Mouse (Mus musculus) gastrocnemius, postnatal 14 days (tissue): ENCODE measurements around the gene Foxn3. TPM values are rescaled to one million over a fixed set of nuclear protein-coding genes. Genes with fewer than 3 reads are reported as not detected.
A peak's percentile ranks its signal among the peaks of the same experiment; 100 is the strongest.

Experiments used
- DNase-seq: peaks from one replicate; pipeline ENCODE4 v3.0.0; 2021; ENCODE audit warnings: mixed read lengths
- intact Hi-C: fragments of 180-260 bp; cut with DNase I; formaldehyde crosslinking; loops from one replicate; pipeline ENCODE4 v1.15.1; 2025; ENCODE audit warnings: low total_unique reads
- total RNA-seq, 2 experiments: library from RNA; stranded (reverse); gene quantifications; 2 replicates each; pipeline ENCODE4 v1.2.3; 2021

Gene Foxn3
- total RNA-seq, 2 experiments from 2014 or later: 194 TPM

- no peak for DNase-seq
- intact Hi-C loops: no loop called here
These were observed 381.0 kb downstream of the Foxn3 start for GRCm38 (mm10) chr12:99182338-99182737.

DNA sequence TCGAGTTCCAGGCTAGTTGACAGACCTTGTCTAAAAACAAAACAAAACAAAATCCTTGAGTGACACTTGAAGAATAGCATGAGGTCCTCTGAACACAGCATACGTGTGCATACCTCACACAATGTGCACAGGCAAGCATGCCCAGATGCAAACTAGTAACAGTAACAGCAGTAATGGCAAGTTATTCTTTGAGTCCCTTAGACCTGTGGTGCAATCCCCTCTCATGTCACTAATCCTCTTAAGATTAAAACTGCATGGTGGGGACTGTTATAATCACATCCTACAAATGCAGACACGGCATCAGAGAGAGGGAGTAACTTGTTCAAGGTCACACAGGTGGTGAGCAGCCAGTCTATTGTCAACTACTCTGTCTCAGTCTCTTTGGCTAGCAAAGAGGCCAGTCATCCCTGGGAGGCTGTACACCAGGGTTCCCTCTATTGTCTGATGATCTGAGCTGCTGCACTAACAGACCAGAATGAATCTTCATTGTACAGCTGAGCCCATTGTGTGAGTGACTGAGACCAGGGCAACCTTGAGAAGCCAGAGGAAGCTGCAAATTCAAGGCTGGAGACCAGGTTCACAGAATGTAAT lies 383.1 kb downstream of the Foxn3 start:
- intact Hi-C loops: no loop called here
- DNase-seq: no peak

- no peak for DNase-seq
These were observed 388.3 kb downstream of the Foxn3 start for GRCm38 (mm10) chr12:99174979-99175621.

DNA sequence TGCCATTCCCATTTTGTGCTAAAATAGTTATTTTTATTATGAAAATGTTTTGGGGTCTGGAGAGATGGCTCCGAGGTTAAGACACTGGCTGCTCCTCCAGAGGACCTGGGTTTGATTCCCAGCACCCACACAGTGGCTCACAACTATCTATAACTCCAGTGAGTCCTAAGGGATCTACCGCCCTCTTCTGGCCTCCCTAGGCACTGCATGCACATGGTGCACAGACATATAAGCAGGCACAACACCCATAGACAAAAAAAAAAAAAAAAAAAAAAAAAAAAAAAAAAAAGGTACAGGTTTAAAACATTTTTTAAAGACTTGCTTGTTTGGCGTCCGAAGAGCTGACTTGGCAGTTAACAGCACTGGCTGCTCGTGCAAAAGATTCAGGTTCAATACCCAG lies 391.2 kb downstream of the Foxn3 start:
- intact Hi-C loops: no loop called here
- DNase-seq: no peak

More at GRCm38 (mm10) chr12:99174979-99175621, 388.3 kb downstream of the Foxn3 start:
- intact Hi-C loops: no loop called here

DNA sequence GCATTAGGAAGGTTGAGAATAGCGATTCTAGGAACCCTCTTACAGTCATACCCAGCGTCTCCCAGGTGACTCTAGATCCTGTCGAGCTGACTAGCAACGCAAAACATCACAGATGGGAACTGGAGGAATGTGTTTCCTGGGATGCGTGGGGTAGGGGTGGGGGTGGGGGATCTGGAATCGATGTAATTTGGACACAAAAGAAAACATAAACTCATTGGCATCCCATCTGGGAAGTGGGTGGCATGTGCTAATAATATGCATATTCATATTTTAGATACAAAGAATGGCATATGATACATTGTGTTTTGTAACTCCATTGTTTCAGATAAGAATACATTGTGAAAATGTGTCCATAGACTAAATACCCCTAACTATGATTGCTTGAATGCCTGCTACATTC lies 393.5 kb downstream of the Foxn3 start:
- intact Hi-C loops: no loop called here
- DNase-seq: no peak

DNA sequence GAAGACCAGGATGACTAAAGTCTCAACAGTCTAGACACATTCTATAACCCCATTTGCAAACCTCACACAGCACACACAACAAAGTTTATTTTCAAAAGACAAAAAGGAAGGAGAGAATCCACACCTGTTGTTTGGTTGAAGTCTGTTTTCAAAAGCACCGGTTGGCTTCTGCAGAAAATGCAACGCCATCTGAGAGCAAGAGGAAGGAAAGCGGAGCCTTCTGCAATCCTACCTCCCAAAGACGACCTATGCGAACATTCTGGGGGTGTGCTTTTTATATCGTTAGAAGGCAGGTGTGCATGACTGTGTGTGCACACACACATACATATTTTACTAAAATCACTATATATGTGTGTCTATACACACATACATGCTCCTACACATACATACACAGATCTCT lies 397.3 kb downstream of the Foxn3 start:
- no peak for DNase-seq
- intact Hi-C loops: no loop called here

GRCm38 (mm10) chr12:99163342-99163682 lies 400.1 kb downstream of the Foxn3 start:
- no peak for DNase-seq
- intact Hi-C loops: no loop called here

DNA sequence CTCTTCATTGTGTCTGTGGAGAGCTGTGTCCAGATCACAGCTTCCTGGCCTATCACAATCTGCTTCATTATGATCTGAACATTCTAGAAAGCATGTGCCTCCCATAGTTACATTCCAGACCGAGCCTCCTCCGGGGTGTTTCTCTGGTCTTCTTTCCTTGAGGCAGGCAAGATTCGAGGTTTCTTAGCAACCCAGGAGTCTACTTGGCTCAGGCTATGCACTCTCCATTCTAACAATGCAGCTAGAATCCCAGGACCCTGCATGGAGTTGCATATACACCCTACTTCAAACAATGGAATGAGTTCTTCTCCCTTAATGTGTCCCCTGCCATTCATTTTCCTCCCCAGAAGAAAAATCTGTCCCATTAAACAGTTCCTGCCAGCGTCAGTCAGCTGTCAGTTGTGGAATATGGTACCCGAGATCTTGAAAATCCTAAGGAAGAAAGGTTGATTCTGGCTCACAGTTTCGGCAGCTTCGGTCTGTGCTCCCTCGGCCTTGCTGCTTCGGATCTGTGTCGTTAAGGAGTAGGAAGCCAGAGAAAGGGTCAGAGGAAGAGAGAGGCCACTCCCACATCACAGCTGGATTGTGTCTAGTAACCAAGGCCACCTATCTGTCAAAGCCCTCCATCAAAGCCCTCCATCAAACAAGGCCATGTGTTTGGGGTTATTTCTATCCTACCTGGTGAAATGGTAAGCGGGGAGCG lies 400.6 kb downstream of the Foxn3 start:
- DNase-seq: no peak
- intact Hi-C loops: no loop called here

GRCm38 (mm10) chr12:99162188-99162587 lies 401.2 kb downstream of the Foxn3 start:
- intact Hi-C loops: no loop called here
- DNase-seq: no peak

- DNase-seq: peak; percentile 37
- intact Hi-C loops: no loop called here
These were observed 403.3 kb downstream of the Foxn3 start for GRCm38 (mm10) chr12:99160061-99160460.

GRCm38 (mm10) chr12:99155904-99156303 lies 407.5 kb downstream of the Foxn3 start:
- intact Hi-C loops: loop anchor here (10.0 kb wide), 1 partner anchor 61 kb away; no protein-coding TSS in a partner anchor
- DNase-seq: no peak

GRCm38 (mm10) chr12:99154230-99154629 lies 409.2 kb downstream of the Foxn3 start:
- DNase-seq: no peak
- intact Hi-C loops: loop anchor here (10.0 kb wide), 1 partner anchor 59 kb away; no protein-coding TSS in a partner anchor

GRCm38 (mm10) chr12:99153664-99154063 lies 409.7 kb downstream of the Foxn3 start:
- no peak for DNase-seq
- intact Hi-C loops: loop anchor here (10.0 kb wide), 1 partner anchor 59 kb away; no protein-coding TSS in a partner anchor

- intact Hi-C loops: loop anchor here (10.0 kb wide), 1 partner anchor 55 kb away; no protein-coding TSS in a partner anchor
- DNase-seq: peak; percentile 47
These were observed 413.3 kb downstream of the Foxn3 start for GRCm38 (mm10) chr12:99150126-99150525.

GRCm38 (mm10) chr12:99149193-99149592 lies 414.2 kb downstream of the Foxn3 start:
- no peak for DNase-seq
- intact Hi-C loops: no loop called here
